Mouse (Mus musculus) common myeloid progenitor, adult 5-6 weeks (primary cell): ENCODE measurements around the gene Ola1. TPM values are rescaled to one million over a fixed set of nuclear protein-coding genes. Genes with fewer than 3 reads are reported as not detected.

Source experiments
- ATAC-seq: replicated peaks from 2 replicates; pipeline ENCODE4 v1.8.0; 2016; ENCODE audit warnings: low read depth, mild to moderate bottlenecking, moderate TSS enrichment, inconsistent platforms; ENCODE audit not compliant: poor library complexity, severe bottlenecking
- total RNA-seq: library from RNA; stranded (forward); fragments of 200-1000, 187-1606 nt; gene quantifications from 2 replicates; pipeline ENCODE4 v1.2.3, GENCODE M21; 2017

Gene Ola1
- 117 and 127 TPM in 2 replicates for total RNA-seq

DNA sequence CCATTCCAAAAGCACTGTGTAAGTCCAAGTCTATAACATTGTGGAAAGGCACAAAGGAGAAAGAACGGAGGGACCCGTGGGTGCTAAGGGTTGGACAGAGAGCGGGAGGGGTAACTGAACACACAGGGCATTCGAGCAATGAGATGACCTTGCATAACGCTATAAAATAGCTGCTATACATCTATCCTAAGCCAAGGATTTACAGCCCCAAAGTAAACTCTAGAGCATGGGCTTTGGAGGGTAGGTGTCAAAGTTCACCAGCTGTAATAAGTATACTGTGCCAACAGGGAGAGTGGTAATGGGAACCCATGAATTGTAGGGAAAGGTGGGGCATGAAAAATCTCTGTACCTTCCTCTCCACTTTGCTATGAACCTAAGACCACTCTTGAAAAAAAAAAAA is at the start of gene Ola1:
Gene Ola1 (minus strand): TSS at position 12 of the 400 bp plus-strand sequence.
- ATAC-seq: no peak

DNA sequence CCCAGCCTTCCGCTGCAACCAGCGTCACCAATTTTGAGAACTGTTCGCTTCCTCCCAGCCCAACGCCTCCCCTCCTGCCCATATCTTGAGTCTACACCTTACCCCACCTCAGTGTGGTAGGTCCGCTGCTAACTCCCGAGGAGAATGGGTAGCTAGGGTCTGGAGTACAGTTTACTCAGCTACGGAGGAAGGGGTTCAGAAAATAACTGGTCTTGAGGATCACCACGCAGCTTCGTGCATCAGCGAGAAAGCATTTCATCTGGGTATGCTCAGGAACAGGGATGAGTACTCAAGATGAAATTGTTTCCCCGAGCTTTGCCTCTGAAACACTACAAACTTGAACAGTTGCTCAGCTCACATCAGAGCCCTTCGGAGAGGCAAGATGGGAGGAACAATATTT is 49.6 kb upstream of the Ola1 start:
- no peak for ATAC-seq

DNA sequence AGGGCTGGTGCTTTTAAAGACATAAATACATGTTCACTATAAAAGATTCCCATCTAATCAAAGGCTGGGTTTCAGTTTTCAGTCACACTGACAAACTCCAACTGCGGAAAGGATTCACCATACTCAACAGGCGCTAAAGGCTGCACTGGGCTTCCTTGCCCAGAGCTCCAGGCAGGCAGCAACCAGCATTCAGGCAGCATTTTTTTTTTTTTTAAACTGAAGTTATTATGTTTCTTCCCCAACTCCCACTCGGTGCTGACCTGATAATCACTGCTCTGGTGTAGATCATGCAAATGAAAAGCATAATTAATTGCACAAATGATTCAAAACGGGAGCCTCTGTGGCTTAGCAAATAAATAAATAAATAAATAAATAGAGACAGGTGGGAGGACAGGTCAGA is 49.1 kb upstream of the Ola1 start:
- no peak for ATAC-seq

DNA sequence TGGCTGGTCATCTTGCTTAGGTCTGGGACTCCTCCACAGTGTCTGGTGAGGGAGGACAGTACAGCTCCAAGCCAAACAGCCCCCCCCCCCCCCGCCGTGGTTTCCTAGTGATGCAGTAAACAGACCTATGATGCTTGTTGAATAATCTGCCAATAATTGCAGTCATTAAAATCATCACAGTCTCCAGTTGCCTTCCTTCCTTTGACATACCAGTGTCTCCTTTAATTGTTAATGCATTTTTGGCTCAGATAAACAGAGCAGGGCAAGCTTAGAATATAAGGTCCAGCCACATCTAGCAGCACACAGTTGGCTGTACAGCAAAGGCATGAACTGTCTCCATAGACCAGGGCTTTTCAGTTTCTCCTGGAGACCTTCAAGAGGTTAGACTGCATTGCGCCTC is 48.5 kb upstream of the Ola1 start:
- no peak for ATAC-seq

DNA sequence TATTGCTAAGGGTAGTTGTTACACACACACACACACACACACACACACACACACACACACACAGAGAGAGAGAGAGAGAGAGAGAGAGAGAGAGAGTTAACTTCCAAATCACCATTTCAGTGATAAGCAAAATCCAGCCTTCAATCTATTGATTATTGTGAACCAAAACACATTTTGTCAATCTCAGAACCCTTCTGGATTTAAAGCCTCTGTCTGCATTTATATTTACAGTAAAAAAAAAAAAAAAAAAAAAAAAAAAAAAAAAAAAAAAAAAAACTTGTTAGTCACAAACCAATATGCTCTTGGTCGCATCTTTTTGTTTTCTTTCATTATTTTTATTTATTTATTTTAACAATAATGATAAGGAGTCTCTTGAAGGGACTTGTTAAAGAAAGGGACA is 47.9 kb upstream of the Ola1 start:
- no peak for ATAC-seq

DNA sequence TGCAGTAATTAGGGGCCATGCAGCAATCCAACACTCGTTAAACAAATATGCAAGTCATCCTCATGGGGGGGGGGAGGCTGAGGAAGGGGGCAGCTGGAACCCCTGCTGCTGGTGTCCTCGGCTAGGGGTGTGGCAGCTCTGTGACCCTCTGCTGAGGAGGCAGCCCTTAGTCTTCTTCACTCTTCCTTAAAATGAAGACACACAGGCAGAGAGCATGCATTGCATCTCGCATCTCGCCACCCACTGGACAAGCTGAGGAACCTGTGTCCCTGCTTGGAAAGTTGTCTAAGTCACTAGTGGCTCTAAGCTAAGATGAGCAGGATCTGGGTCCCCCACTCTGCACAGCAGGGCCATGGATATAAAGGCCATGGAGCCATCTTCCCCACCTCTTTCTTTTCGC is 47.3 kb upstream of the Ola1 start:
- ATAC-seq: peak; percentile 37; the same call in 1 of the 2 replicates

DNA sequence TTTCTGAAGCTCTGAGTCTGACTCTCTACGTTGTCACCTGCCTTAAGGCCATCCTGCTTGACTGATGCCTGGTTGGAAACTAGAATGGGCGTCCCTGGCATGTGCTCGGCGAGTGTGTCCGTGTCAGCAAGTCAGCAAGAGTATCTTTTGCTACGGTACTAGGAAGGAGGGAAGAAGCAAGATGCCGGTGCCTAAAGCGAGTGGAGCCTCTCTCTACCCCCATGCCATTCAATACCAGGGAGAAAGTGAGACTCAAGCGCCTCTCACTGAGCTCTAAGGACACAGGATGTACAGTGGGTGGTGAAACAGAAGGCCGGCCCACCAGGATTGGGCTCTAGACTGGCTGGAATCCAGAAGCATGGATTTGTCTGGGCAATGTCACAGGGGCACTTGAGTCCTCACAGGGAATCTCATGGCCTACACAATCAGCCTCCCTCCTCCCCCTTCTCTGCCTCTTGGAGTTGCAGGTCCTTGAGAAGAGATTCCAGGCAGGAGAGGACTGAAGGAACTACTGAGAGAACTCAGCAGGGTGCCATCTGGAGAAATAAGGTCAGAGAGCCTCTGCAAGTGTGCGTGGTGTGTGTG is 46.0 kb upstream of the Ola1 start:
- ATAC-seq: no peak

DNA sequence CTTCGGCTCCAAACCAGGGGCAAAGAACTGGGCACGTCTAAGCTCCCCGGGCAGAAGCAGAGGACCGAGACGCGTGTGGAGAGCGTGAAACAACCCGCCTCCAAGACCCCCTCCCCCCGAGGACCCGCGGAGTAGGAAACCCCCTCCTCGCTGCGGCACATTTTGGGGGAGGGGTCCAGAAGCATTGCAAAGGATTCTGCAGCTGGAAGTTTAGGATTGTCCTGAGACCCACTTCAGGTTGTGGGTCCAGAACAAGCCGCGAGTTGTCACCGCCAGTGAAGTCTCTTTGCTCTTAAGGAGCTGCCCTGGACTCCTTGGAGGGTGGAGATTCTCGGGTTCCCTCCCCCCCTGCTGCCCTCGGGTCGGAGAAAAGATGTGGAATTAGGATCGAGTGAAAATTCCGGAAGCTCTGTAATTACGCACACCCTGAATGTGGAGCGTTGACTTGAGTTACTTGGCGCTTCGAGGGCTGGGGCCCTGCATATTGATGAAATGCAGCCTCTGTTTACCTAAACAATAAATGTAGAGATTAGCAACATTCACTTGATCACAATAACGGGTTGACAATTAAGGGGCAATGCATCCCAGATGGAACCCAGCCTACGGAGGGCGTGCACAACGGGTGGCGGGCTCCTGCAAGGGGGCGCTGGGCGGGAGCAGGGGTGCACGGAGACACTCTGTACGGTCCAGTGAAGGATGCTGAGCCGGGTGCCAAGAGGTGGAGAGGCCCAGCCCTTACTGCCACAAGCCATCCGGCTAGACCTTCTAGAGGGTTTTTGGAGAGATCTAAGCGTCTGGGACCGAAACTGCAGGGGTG is 45.3 kb upstream of the Ola1 start:
- 0 out of 2 replicates have a peak, but pooled peaks have one; percentile 30 for ATAC-seq

DNA sequence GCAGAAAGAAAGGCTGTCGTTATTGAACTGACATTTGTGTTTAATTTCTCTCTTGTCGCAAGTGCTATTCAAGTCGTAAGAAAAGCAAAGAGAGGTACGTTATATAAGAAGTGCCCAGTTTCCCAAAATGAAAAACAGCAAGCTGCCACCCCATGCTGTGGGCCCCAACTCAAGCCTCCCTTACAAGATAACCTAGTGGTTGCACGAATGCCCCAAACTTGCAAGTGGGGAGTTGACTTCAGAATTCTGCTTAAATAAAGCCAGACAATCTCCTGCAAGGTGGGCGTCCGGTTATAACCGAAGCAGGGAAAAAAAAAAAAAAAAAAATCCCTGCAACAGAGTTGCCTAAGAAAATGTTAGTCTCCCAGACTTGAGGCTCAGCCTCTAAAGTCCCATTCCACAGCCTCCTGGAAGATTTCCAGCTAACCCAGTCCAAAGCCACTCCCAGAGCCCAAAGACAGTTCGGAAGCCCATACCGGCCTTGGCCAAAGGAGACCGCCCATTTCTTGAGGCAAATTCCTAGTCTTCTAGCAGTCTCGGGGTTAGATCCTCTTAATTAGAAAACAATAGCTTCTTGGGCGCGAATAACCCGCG is 44.5 kb upstream of the Ola1 start:
- ATAC-seq: no peak

DNA sequence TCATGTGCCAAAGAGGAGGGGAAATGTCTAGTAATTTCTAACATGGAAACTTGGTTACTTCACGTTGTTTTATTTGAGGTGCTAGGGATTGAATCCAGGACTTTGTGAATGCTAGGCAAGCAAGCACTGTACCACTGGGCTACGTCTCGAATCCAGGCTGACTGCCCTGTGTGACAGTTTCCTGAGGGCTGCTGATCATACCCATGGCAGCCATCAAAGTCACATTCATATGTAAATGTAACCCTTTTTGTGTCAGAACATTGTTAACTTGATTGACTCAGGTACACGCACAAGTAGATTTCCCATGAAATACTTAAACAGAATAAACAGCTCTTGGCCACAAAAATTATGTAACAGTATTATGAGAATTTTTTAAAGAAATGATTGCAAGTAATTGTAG is 30.0 kb upstream of the Ola1 start:
- no peak for ATAC-seq

DNA sequence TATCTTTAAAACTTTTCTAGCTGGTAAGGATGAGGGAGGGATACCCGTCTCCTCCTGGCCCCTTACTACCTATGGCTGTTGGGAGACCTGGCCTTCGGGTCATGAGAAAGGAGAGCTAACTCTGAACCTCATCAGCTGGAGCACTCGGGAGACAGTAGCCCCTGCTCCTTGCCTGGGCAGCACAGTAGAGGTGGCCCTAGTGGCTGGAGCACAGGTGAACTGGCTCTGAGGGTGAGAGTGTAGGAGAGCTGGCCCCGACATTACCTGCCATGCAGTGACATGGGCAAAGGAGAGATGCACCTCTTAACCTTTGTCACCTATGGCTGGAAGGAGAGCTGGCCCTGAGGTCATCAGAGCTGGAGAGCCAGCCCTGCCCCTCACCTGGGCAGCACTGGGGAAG is 22.6 kb upstream of the Ola1 start:
- ATAC-seq: no peak

DNA sequence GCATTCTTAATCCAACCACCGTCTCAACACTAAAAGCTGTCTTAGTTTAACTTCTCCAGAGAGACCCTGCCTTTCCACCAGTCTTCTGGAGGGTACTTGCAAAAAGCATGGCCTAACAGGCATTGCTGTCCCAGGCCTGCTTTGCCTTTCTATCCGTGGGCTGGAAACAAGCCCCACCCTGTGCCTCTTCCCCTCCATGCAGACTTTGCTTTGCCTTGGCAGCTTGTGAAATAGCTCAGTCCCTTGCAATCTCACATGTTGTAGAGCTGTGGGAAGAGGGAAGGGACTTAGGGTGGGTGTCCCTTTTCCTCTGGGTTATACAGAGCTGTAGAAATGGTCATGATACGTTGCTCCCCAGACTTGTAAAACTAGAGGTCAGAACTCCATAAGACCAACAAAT is 12.4 kb upstream of the Ola1 start:
- ATAC-seq: no peak

DNA sequence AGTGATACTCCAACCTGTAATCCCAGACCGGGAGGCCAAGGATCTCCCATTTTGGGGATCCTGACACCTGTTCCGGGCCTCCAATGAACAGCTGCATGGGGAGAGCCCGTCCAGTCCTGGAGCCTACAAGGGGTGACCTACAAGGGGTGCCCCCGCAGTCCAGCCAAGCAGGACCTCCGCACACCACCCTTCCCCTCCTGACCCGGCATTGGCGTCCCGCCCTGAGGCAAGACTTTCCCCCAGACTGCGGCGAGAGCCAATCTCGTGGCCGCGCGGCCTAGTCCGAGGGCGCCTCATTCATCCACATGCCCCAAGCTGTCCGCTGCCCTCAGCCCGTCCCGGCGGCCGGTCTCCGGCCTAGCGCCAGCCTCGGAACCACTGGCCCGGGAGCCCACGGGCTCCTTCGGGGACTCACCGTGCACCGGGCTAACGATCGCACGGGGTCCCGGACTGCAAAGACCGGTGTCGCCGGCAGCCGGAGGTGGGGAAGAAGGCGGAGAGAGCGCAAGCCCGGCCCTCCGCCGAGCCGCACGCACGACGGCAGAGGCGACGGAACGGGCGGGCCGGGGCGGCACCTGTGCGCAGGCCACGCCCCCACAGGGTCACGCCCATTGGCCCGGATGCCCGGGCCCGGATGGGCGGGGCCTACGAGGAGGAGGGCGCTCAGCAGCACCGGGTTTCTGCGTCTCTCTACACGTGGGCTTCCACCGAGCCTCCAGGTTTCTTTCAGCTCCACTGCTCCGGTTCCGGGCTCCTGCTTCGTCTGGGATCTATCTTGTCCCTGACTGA is 4.7 kb downstream of the Ola1 start:
- ATAC-seq: peak; percentile 98

DNA sequence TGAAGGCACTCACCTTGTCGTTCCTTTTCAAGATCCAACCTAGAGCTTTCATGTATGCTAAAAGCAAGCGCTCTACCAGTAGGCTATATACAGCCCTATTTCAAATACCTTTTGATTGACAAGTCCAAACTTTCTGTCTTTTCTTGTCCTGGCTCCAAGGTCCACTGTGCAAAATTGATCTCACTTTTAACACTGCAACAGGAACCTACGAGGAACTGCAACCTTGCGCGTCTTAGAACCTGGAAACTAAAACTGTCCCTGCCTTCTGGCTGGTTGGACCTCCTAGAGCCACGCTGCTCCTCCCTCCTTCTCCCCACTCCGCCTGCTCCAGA is 5.2 kb downstream of the Ola1 start:
- peak; percentile 26; the same call in 1 of the 2 replicates for ATAC-seq

DNA sequence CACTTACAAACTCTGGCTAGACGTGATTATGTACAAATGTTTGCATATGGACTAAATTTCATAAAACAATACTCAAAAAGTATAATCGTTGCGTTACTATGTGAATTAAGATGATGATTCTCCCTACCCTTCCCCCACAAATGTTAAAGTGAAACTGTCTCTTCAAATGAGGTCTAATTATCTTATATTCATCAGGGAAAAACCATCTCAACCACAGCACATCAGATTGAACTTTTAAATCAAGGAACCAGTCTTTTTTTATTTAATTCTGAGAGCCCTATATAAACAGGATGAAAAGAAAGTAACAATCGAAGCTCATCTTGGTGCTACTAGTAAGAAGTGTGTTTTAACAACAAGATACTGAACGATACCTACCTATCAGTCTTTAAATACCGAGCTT is 14.4 kb downstream of the Ola1 start:
- no peak for ATAC-seq

DNA sequence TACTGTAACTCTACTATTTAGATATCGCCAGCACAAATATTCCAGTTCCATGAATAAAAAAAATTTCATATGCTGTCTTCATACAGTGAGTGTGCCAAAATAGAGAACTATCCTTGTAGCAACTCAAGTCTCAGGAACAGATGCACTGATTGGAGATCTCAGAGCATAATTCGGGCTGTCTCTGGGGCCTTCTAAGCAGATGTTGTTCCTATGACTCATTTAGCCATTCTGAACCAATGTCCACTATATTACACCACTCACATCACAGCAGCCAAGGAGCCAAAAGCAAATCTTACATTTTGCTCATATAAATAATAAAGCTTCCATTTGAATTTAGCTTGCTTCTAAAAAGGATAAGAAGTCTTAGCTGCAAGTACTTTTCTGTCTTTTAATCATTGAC is 30.2 kb downstream of the Ola1 start:
- ATAC-seq: no peak

DNA sequence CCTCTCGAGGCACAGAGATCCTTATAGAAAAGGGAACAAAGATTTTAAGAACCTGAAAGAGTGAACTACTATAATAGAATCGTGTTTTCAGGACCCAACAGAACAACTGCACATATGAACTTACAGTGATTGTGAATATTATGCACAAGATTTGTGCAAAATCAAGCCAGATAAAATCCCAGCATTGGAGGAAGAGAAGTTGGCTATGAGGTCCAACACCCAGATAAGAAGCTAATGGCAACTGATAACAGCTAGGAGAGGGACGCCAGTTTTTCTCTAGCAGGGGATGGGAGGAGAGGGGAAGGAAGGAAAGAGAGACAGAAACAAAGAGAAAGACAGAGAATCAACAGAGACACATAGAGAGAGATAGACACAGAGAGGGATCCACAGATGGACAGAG is 33.5 kb downstream of the Ola1 start:
- no peak for ATAC-seq

DNA sequence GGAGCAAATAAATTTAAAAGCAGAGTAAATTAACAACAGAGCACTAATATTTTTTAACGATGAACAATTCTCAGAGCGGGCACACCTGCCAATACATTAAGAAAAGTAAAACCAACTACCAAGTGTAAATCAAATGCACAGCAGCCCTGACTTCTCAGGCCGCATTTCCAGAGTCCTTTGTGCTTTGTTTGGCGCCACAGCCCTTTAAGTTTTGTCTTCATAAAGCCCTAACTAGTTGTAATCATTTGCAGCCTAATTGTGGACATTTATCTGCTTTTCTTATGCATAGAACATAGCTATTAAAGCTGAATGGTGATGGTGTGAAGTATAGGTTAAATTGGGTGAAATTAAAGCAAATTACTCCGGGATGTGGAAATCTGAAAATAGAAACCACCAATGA is 49.2 kb downstream of the Ola1 start:
- no peak for ATAC-seq

DNA sequence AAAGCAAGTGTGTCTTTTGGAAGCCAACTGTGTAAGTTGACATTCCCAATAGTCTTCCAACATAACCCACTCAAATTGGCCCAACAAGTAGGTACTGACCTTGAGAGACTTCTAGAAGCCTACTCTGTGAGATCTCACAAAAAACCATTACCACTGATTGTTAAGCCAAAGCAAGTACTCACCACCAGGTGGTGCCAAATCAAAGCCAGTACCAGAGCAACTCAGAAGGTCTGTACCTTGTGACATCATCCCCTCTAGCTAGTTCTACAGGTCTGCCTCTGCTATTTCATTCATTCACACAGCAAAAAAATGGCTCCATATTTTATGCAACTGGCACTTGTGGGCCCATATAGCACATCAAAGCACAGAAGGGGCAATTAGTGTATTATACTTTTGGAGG is 51.6 kb downstream of the Ola1 start:
- ATAC-seq: peak; percentile 89

DNA sequence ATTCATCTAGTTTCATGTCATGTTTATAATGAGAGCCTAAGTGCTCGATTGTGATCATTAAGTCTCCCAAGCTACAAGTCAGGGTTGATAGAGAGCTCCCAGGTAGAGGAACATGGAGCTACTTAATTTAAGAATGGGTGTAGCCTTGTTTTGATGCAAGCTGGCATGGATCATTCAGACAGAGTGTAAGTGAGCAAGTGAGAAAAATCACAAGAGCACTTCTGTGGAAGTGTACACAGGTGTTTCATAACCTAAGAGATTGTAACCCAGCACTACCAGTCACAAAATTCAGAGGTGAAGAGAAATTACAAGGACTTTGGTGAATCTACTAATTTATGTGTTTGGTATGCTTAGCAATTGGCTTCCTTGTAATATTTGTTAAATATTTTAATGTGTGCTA is 54.1 kb downstream of the Ola1 start:
- no peak for ATAC-seq

DNA sequence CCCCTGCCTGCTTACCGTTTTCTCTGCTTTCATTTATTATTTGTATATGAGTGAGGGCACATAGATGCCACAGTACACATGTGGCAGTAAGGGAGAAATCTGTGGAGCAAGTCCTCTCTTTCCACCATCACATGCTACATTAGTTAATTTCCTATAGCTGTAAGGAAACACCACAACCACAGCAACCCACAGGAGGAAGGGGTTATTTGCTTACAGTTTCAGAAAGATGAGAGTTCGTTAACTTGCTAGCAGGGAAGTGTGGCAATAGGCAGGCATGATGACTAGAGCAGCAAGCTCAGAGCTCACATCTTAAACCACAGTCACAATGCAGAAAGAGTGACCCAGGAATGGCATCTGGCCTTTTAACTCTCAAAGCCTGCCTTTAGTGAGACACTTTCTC is 58.0 kb downstream of the Ola1 start:
- ATAC-seq: peak; percentile 98
